Mouse (Mus musculus): Measurements from ENCODE around the gene Zfp758.
"Not testable (repeated sequence)": the region's sequence is repeated elsewhere in the genome, so short reads cannot be mapped to it uniquely, and the experiment has no call there.

Zfp758 gene

GRCm38 (mm10) chr17:22361101-22361781 is at the start of gene Zfp758, which contains the start of gene Zfp944:
Gene Zfp758, plus strand, starts transcription at chr17:22361453.
Gene Zfp944, minus strand, starts transcription at chr17:22361400.
- DNase-seq (ENCODE audit: low spot score in 2 of 2) = peak; percentile 45 to 74

- not testable (repeated sequence) for DNase-seq (ENCODE audit: low spot score in 2 of 2)
These were observed 47.0 kb upstream of the Zfp758 start for GRCm38 (mm10) chr17:22314219-22314618.

DNA sequence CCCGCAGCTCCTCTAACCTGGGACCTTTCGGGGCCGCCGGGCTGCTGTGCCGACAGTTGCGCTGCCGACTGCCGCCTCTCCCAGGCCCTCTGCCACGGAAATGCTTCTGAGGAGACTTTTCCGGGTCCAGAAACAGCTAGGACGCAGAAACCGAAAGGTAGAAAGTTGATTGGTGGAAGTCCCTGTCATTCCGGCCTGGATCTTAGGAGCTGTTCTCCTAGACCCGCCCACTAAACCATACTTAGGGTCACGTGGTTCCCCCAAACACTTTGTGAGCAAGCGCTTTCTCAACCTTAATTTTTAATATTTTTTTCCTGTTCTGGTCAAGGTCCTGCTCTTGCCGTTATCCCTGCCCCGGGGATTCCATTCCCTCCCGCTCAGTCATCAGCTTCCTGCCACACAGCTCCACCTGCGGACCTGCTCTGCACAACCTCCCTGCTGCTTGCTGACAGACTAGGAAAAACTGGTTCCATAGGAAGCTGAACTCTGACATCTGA is 46.5 kb upstream of the Zfp758 start, which contains the start of gene CT030661.1:
TSS of gene CT030661.1 (minus strand) at position 108 of the 497 bp plus-strand sequence.
- peak; percentile 80 to 81 for DNase-seq (ENCODE audit: low spot score in 2 of 2)

DNA sequence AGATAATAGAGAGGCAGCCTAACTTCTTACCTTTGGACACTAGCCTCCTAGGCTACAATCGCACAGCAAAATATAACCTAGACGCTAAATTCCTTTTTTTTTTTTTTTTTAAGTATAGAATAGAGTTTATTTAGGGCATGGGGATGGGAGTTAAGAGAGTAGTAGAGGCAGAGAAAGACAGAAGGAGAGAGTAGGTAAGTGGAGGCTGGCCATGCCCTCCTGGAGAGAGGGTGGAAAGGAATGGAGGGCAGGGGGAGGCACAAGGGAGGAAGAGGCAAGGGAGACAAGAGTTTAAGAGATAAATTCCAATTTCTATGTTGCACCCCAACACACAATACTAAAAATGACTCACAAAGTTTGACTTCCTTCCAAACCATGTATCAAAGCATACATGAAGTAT is 46.0 kb upstream of the Zfp758 start:
- not testable (repeated sequence) for DNase-seq (ENCODE audit: low spot score in 2 of 2)

DNA sequence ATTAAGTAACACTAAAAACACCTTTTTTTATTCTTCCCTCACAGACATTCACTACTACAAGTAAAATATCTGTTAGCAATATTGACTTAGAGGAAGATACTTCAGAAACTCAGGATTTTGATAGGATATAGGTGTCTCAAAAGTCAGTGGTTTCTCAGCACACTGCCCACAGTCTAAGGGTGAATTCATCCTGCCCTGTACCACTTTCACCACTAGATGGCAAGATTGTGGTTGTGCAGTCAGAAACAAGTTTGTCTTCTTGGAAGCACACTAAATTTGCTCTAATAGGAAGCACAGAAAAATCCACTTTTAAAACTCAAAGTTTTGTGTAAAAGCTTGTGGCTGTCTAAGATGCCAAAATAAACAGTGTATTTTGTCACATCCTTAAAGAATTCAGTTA is 8.5 kb upstream of the Zfp758 start:
- DNase-seq (ENCODE audit: low spot score in 2 of 2) = peak; percentile 19 to 61

DNA sequence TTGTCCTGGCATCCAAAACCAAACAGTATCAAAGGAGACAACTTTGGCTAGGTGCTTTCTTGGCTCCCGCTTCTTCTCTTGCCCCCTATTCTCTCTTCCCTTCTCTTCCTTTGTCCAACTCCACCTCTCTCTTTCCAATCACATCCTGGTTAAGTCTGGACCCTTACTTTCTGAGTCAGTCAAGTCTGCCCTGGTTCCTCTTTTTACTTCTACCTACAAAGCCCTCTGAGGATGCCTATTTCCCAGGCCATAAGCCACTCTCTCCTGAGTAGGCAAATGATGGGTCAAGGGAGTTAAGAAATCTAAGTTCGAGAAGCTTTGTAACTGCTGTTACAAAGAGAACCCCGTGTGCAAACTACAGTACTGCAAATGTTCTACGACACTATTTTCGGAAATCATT is 681 bp upstream of the Zfp758 start:
- DNase-seq (ENCODE audit: low spot score in 2 of 2) = no peak

DNA sequence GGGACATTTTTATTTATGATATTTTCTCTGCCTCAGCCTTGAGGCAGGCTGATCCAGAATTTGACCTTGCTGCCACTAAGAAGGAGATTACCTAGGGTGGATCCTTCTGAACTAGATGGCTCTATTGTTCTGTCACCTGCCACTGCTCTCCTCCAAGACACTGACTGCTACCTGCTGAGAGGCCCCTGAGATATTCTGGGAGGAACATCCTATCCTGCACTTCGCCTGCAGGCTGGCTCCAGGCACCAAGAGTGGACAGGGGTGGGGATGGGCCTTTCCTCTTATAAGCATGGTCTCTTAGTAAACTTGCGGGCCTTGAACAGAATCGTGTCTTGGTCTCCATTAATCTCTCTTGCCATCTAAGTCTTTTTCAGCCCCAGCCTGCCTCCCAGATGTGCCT is 2.6 kb downstream of the Zfp758 start:
- DNase-seq (ENCODE audit: low spot score in 2 of 2) = no peak

GRCm38 (mm10) chr17:22410756-22411155 is 49.5 kb downstream of the Zfp758 start:
- DNase-seq (ENCODE audit: low spot score in 2 of 2) = no peak

- DNase-seq (ENCODE audit: low spot score in 2 of 2) = peak; percentile 39 to 76
These were observed 56.3 kb downstream of the Zfp758 start for GRCm38 (mm10) chr17:22417510-22417909.

DNA sequence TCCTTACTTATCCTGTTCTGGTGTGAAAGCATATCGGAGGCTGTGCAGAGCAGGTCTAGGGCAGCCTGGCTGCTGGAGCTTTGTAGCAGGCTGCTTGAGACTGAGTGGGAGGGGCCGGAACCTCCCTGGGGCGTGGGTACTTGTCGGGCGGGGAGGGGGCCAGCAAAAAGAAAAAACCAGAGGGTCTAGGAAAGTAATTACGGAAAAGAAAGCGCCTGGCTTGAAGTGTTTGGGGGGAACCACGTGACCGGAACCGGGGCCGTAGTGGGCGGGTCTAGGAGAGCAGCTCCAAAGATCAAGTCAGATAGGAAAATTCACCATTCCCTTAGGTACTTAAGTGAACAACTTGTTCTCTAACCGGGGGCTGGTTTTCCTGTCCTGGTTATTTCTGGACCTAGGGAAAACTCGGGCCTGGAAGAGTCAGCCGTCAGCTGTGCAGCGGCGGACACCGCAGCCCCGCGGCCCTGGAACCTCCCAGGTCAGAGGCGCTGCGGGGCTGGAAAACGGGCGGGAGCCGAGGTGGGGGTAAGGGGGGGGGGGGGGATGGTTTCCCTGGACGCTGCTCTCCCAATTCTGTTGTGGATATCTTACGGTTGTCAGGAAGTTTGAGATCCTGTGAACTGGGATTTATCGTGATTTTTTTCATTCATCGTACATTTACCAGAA is 62.8 kb downstream of the Zfp758 start, which contains the start of gene Zfp946:
TSS of gene Zfp946 (plus strand) at position 271 of the 666 bp plus-strand sequence.
- peak; percentile 64 to 74 for DNase-seq (ENCODE audit: low spot score in 2 of 2)

- DNase-seq (ENCODE audit: low spot score in 2 of 2) = no peak
These were observed 63.5 kb downstream of the Zfp758 start for GRCm38 (mm10) chr17:22424636-22425354.
